Mouse (Mus musculus) cerebellum, postnatal 36 days (tissue): ENCODE results near the gene Foxc2.
A peak's percentile ranks its signal among the peaks of the same experiment; 100 is the strongest.

Experiments used
- DNase-seq, 2 experiments: peaks; one replicate each; pipeline ENCODE4 v3.0.0; 2021 to 2022; ENCODE audit warnings: mixed read lengths in 2 of 2

Foxc2 gene

DNA sequence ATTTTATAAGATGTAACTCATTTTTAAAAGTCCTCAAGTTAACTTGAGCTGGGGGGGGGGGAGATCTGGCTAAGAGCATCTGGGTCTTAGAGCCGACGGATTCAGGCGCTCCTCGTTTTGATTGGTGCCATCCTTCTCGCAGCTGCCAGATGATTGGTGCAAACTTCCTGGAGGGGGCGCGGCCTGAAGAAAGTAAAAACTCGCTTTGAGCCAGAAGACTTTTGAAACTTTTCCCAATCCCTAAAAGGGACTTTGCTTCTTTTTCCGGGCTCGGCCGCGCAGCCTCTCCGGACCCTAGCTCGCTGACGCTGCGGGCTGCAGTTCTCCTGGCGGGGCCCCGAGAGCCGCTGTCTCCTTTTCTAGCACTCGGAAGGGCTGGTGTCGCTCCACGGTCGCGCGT, at the start of gene Foxc2:
Gene Foxc2 (plus strand): TSS at position 224 of the 400 bp plus-strand sequence.
- DNase-seq: peak in 1 of 2 experiments; percentile 25

DNA sequence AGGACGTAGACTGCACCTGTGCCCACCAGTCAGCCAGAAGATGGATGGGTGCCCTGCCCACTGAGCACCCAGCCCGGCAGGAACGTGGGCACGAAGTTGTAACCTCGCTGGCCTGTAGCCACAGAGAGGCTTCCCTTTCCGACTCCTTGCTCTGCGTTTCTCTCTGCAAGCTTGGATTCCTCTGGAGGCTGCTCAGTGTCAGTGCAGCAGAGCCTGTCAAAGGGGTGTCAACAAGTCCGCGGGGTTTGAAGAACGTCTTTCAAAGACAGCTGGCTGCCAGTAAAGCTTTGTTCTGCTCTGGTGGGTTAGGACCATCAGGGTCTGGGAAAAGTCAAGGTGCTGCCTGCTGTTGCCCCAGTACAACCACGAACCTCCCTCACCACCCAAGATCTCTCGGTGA, 44.5 kb upstream of the Foxc2 start:
- DNase-seq: no peak

DNA sequence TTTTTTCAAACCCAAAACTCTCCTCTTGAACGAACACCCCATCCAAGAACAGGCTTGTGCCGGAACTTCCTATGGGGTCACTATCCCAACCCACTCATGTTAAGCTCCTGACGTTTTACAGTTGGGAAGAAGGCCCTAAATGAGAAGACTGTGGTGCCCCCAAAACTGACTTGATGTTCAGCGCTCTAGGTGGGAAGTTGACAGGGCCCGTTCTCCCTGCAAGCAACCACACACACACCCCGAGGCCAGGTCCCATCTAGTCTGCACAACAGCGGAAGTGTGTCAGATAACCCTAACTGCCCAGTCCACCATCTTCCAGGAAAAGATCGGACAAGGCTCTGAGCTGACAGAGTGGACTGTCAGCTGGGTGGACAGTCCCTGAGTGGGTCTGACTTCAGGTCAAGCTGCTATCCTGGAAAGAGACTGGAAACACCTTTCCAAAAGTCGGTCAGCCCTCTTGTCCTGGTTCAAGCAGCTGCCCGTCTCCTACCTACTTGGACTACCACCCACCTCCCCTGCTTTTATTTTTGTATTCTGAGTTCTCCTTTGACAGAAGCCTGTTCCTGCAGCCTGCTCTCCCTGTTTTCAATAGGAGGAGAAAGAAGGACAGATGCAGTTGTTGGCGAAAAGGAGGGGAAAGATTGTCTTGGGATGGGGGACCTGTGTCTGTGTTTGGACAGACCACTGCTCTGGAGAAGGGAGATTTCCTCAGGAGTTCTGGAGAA, 43.4 kb upstream of the Foxc2 start:
- no peak for DNase-seq

DNA sequence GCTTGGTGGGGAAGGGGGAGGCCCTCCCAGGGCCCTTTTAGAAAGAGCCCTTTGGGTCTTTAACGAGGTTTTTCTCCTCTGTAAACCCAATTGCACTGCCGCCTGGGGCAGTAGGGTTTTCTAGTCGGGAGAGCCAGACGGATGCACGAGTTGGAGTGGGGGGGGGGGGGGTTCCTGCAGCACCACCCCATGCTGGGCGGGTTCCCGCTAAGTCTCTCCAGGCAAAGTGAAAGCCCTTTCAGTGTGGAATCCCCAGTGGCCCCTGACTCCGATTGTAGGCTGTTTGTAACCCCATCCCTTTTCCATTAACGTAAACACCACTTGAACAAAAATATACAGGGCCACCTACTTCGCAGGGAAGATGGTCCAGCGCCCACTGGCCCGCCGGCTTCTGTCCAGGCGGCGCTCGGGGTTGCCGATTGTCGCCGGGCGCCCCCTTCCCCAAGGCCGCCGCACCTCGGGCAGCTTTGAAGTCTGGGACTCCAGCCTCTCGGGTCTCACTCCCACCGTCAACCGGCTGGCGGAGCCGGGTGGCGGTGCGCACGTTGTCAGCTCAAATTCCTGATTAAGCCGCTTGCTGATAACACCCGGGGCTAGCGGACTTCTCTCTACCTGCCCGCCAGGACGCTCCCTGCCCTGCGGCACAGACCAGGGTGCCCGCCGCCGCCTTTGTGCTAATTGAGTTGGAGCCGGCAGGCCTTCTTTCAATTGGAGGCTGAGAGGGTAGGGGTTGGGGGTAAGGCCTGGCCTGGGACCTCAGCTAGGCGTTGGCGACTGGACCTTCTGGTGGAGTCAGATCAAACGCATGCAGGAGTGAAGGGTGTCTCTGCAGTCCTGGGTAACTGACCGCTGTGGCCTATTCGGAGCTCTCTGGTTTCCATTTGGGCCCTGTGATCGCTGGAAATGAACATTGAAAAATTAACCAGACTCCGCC, 42.5 kb upstream of the Foxc2 start:
- no peak for DNase-seq

DNA sequence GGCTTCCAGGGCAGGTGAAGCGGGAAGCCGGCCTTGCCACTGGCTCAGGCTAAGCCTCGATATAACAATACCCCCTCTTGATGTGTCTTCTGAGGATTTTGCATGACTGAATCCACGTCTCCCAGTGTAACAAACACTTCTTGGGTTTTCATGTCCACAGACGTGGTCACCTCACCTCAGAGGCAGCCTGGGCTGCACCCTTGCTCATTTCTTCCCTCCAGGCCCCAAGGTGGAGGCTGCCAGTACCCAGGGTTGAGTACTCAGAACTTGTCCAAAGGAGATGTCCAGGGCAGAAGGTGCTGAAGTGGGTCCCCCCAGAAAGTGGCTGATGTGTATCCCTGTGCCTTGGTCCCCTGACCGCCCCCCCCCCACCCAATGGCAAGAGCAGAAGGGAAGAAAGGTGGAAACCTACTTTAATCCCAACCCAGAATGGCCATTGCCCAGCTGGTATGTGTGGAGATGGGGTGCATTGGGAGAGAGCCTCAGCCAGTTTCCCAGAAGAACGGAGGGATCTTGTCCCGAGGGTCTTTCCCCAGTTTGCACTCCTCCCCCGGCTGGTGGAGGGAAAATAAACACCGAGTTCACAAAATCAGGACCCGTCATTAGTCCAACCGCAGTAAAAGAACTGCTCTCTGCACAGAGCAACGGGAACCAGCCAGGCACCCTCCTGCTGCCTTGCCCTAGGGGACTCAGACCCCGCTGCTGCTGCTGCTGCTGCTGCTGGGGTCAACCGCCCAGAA, 41.7 kb upstream of the Foxc2 start:
- DNase-seq: no peak

DNA sequence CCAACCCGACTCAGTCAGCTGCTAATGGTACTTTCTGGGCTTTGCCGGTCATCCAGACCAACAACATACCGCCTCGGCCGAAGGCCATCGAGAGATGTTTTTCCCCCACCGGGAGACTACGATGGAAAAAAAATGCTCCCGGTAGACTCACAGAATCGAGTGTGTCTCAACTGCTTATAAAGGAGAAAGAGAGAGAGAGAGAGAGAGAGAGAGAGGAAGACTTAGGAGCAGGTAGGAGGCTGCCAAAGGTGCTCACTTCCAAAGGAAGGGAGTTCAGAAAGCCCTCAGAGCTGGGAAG, 41.2 kb upstream of the Foxc2 start:
- no peak for DNase-seq

DNA sequence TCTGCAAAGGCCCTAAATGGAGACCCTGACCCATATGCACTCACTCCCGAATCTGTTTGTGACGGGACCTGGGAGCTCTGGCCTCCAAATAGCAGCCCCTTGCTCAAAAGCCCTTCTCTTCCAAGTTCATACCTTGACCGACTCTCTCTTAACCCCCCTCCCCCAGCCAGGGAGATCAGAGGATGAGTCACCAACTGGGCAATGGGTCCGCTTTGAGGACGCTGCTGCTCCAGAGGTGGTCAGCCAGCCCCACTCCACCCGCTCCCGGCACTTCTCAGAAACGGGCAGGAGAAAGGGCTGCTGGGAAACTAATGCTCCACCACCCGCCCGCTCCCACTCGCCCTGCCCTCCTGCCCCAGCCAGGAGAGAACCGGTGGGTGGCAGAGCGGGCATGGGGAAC, 40.0 kb upstream of the Foxc2 start:
- no peak for DNase-seq

DNA sequence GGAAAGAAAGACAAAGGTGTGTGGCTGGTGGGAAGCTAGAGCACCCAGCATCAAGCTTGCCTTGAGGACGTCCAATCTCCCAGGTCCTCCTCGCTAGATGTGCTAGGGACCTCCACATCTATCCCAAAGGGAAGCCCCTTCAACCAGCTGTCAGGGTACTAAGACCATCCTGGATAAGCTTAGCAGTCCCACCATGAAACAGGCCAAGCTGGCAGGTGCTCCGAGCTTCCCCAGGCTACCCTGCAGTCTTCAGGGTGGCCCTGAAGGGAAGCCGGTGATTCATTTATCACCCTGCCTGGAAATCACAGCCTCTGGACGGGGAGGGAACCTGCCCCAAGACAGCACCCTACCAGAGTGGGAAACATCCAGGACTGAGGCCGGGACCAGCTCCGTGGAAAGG, 39.4 kb upstream of the Foxc2 start:
- DNase-seq: no peak

DNA sequence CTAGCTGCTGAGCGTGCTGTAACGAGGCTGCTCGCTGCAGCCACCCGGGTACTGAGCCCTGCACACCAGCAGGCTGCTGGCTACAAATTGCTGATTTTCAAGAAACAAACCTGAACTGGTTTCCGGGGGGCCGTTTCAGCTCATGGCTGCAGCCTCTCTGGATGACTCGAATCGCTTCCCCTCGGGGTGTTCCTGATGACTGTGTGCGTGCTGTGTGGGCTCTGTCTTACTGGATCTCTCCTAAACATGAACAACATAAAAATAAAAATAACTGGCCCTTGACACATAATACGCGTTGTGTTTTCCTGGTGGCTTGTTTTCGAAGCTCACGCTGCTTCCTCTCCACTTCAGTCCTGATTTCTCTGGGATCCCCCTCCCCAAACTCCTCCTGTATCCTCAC, 37.2 kb upstream of the Foxc2 start:
- DNase-seq: no peak

DNA sequence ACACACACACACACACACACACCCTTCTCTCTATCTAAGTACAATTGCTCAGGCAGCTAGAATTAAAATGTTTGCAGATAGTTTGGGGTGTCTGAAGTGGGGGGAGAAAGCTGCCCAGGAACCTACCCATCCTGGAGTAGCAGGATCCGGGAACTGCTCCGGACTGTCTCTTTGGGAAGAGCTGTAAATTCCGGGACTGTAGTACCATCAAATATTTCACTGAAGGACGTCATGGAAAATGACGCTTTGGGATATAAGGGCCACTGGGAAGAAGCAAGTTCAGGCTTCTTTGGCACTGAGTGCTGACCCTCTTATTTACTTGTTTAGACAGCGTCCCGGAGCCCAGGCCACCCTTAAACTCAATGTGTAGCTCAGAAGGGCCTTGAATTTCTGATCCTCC, 36.8 kb upstream of the Foxc2 start:
- no peak for DNase-seq

DNA sequence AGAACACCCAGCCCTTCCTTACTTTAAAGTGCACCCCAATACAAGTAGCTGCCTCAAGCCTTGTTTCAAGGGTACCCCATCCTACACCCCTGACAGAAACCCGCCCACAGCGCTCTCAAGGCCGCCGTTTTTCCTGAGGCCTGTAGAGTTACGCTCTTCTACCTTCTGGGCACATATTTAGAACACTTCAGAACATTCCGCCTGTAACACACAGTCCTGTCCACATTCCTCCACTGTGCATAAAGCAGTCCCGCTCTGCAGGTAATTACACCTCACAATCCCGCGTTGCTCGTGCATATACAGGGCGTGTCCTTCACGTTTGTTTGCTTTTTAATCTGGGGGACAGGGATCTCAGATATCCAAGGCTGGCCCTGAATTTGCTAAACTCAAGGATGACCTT, 36.0 kb upstream of the Foxc2 start:
- DNase-seq: no peak

DNA sequence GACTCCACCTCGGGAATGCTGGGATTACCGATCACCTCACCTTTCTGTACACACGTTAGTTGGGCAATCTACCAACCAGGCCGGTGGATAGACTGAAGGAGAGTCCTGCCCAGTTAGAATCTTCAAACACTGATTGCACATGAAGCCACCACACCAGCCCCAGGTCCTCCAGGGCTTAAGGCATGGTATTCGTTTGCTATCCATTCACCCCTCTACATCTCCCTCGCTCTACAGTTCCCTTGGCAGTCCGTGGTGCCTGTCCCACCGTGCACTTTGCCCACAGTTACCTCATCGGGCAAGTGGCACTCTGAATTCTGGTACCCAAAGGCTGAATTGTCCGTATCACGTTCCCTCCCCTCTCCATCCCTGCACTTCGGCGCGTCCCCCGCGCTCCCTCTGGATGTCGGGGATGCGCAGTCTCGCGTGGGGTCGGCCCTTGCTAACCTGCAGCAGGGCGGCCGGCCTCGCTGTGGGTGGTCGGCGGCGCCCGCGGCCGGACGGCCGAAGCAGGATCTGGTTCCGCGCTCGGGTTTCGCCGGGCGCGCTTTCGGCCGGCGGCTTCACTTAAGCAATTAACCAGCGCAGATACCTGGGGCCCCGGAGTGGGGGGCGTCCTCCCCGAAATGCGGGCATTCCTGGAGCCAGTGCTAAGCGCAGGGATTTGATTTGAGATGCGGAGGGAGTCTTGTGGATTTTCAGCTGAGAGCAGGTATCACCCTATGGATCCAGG, 35.4 kb upstream of the Foxc2 start:
- no peak for DNase-seq

DNA sequence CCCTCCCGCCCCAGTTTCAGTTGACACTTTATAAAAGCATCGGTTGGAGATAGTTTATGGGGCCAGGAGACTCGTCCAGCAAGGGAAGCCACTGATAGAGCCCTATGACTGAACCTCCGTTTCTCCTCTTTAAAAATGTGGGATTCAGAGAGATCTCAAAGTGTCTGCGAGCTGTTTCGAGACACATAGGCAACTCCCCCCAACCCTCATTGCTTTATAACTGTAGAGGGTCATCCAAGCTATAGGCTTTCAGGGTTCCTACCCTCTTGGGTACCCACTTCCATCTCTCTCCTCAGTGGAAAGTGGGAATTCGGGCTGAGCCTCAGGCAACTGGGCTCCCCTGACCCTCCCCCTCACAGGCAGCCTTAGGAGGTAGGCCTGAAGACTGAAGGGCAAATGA, 34.6 kb upstream of the Foxc2 start:
- DNase-seq: no peak

DNA sequence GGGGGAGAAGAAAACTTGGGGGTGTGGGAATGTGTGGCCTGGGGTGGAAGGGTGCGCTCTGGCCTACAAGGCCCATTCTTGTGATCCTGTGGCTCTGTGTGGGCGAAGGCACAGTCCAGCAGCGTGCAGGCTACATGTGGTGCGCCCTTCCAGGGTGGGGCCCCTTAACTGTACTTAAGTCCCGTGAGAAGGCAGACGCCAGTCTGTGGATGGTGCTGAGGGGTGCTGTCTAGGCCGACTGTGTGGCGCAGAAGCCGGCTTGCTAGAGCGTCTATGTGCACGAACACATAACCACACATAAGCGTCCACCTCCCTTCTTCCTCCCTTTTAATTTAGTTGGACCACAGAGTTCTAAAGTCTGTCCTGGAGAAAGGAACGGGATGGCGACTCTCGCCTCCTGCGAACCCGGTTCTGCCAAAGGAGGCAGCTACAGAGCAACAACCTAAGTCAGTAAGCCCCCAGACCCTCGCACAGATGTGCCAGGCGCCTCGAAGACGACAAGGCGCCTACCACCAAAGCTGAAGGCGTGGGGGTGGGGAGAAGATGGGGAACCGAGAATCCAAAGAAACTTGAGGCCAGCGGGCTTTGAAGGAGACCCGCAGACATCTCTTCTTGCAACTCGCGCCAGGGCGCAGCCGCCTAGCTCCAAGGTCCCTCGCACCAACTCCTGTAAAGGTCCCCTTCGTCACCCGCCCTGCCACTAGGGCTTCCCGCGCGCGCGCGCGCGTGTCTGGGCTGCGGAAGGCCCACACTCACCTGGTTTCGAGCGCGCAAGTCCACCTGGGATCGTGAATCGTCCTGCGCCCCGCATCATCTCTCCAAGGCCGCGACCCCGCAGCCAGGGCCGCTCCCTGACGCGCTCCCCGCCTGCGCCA, 33.5 kb upstream of the Foxc2 start:
- no peak for DNase-seq

DNA sequence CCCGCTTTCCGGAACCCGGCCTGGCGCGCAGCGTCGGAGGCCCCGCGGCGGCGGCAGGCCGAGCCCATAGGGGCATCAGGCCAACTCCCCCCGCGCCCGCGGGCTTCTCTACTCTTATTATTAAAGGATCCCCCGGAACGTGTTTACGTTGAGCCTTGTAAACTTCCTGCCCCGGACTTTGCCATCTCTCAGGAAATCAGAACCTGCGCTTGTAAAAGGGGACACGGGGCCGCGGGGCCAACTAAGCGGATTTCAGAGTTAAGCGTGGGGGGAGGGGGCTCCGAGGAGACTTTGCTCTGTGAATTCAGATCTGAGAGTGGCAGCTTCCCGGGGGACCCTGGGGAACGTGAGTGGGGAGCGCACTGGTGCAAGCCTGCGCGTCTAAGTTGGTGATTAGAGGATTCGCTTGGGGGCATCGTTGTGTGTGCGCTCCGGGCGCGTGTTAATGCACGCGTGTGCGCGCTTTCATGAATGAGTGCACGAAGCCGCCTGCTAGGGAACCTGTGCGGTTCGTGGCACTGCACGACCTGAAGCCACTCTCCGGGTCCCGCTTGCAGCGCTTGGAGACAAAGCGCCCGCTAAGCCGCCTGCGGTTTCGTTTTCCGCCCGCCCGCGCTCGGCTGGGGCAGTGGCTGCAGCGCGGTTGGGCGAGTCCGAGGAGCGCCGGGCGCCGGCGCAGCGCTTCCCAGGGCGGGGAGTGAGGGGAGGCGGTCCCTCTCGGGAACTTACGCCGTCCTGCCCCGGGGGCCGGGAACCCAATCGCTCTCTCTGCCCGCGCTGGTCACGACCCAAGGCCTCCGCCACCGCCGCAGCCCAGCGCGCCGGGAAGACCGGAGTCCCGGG, 32.7 kb upstream of the Foxc2 start:
- no peak for DNase-seq

DNA sequence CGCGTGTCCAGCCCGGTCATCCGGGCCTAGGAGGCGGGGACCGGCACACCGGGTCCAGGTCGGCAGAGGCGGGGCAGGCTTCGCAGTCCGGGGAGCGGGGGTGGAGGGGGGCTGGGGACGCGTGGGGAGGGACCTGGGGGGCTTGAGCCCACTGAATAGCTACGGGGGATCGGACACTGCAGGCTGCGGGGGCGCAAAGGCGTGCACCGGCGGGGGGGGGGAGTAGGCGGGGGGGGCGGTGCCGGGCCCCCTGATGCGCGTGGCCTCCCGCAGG, 32.1 kb upstream of the Foxc2 start:
- no peak for DNase-seq

DNA sequence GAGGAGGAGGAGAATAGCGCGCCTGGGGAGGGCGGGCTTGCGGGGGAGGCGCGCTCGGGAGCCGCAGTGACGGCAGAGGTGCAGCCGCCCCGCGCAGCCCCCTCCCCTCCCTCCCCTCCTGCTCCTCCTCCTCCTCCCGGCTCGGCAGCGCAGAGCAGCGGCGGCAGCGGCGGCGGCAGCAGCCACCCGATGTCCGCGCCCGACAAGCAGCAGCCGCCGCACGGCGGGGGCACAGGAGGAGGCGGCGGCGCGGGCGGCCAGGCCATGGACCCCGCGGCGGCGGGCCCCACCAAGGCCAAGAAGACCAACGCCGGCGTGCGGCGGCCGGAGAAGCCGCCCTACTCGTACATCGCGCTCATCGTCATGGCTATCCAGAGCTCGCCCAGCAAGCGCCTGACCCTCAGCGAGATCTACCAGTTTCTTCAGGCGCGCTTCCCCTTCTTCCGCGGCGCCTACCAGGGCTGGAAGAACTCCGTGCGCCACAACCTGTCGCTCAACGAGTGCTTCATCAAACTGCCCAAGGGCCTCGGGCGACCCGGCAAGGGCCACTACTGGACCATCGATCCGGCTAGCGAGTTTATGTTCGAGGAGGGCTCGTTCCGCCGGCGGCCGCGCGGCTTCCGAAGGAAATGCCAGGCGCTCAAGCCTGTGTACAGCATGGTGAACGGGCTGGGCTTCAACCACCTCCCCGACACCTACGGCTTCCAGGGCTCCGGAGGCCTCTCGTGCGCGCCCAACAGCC, 31.6 kb upstream of the Foxc2 start, which contains the start of gene Foxf1:
Gene Foxf1 (plus strand): TSS at position 177 of the 742 bp plus-strand sequence.
- DNase-seq: no peak

DNA sequence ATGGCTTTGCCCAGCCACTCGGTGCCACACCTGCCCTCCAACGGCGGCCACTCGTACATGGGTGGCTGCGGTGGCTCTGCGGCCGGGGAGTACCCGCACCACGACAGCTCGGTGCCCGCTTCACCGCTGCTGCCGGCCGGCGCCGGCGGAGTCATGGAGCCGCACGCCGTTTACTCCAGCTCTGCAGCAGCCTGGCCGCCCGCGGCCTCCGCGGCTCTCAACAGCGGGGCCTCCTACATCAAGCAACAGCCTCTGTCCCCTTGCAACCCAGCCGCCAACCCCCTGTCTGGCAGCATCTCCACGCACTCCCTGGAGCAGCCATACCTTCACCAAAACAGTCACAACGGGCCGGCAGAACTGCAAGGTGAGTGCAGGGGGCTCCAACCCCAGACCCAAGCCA, 31.0 kb upstream of the Foxc2 start:
- DNase-seq: no peak

DNA sequence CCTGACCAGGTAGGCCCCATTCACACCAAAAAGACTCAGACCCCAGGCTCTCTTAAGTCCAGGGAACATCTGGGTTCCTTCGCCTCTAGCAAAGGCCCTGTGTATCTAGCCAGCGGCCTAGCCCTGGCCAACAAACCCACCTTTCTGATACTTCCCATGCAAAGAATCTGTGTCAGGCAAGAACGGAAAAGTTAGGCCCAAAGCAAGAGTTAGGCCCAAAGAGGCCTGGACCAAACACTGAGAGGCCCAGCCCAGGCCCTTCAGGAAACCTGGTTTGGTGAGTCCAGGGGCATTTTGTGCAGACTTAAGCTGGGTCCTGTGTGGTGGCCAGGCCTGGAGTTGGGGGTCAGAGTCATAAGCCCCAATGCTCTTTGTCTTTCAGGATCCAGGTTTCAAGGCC, 30.4 kb upstream of the Foxc2 start:
- DNase-seq: no peak
